Mouse (Mus musculus) macrophage (primary cell): ENCODE measurements around the gene Shld2. TPM values are rescaled to one million over a fixed set of nuclear protein-coding genes. Genes with fewer than 3 reads are reported as not detected.

ENCODE experiments used
- H3K27ac ChIP-seq: fragments of 350-480 bp; formaldehyde crosslinking; 2 replicates; pipeline ENCODE4 v1.9.0; 2021
- H3K36me3 ChIP-seq: fragments of 350-480 bp; formaldehyde crosslinking; 2 replicates; pipeline ENCODE4 v1.9.0; 2021; ENCODE audit errors: inconsistent target
- H3K4me3 ChIP-seq: fragments of 350-480 bp; formaldehyde crosslinking; 2 replicates; pipeline ENCODE4 v1.9.0; 2021; ENCODE audit errors: inconsistent target
- H3K79me2 ChIP-seq: fragments of 350-480 bp; formaldehyde crosslinking; 2 replicates; pipeline ENCODE4 v1.9.0; 2021; ENCODE audit errors: inconsistent target
- WGBS: methylation state at CpG from one replicate; pipeline ENCODE4 v1.1.7; 2026; ENCODE audit warnings: inconsistent platforms; ENCODE audit not compliant: missing documents; 5-methylcytosine and 5-hydroxymethylcytosine counted together
- polyA plus RNA-seq: library from polyadenylated mRNA; stranded (reverse); fragments of 250-400 nt; gene quantifications from 3 replicates; pipeline ENCODE4 v1.2.4, GENCODE M21; 2018; ENCODE audit warnings: inconsistent platforms

The Shld2 gene
- polyA plus RNA-seq, 1 experiment from 2014 or later: 7.1 TPM

DNA sequence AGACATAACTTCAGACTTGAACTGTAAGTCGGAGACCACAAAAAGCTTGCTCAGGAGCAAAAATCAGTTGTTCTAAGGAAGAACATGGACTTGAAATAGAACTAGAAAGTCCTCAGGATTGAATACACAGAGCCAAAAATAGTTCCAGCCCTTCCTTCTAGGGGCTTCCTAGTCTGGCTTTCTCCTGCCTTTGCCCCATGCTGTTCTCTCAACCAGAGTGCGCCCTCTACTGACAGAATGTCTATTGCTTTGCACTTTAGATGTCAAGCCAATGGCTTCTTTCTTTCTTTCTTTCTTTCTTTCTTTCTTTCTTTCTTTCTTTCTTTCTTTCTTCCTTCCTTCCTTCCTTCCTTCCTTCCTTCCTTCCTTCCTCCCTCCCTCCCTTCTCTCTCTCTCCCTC lies 101.6 kb downstream of the Shld2 start:
- Histone ChIP-seq H3K27ac (no peak overlapping the region), H3K79me2 (no peaks in the 10 kb centered on the region), H3K4me3 (no peak overlapping the region), H3K36me3 (no peaks in the 10 kb centered on the region)
- WGBS: 51% methylated on average over 2 of the region's 2 CpGs

DNA sequence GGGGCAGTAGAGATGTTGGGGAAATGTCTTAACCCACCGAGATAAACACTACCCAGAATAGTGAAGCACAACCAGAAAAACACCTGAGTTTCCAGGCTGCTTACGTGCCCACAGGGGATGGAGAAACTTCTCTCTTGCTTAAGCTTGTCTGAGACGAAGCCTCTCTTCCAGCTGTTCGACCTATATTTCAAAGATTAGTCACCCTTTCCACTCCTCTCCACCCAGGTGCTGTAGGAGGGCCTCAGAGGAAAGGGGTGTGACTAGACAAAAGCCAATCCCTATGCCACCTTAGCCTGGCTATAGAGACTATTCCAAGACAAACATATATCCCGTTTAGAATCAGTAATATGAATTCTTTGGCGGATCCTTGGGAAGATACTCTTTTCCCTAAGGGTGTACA lies 102.3 kb downstream of the Shld2 start:
- Histone ChIP-seq H3K4me3 (no peak overlapping the region), H3K27ac (no peak overlapping the region), H3K36me3 (no peaks in the 10 kb centered on the region), H3K79me2 (no peaks in the 10 kb centered on the region)
- 73% methylated on average over 6 of the region's 6 CpGs for WGBS

DNA sequence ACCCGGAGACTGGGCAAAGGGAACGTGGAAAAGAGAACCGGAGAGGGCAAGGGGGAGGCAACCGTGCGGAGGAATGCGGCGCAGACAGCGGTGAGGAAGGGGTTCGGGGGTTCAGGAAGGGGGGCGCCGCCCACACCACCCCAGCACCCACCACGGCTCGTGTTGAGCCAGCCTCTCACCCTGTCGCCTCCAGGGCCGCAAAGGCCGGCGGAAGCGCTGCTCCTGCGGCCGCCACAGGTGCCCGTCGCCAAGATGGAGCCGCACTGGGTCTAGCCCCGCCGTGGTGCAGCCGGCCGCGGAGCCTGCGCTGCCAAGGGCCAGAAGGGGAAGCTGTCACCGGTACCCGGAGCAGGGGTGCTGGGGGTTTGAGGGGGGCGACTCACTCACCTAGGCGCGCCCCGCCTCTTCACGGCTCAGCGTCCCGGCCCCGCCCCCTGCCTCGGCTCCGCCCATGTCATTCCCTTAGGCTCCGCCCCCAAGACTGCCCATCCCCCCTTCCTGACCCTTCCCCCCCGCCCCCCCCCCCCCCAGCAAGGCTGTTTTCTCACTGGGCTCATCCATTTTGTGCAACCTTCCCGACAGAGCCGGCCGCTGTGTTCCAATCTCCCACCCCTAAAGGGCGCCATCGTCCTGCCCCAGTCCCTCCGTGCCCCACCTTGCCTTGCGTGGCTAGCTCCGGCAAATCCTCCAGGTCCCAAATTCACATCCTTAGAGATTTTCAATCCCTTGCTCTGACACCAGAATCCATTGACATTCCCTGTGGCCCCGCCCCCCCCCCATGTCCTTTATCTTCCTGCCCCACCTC lies 108.9 kb downstream of the Shld2 start, which contains the start of gene Gprin2:
Gprin2 (minus strand) TSS at position 423 of the 805 bp plus-strand sequence.
- H3K79me2 ChIP-seq: no peaks in the 10 kb centered on the region
- H3K27ac ChIP-seq: no peak within 1 kb of the TSS
- 15% methylated on average over 40 of the region's 52 CpGs for WGBS
- no peak within 1 kb of the TSS for H3K4me3 ChIP-seq
- H3K36me3 ChIP-seq: no peaks in the 10 kb centered on the region

DNA sequence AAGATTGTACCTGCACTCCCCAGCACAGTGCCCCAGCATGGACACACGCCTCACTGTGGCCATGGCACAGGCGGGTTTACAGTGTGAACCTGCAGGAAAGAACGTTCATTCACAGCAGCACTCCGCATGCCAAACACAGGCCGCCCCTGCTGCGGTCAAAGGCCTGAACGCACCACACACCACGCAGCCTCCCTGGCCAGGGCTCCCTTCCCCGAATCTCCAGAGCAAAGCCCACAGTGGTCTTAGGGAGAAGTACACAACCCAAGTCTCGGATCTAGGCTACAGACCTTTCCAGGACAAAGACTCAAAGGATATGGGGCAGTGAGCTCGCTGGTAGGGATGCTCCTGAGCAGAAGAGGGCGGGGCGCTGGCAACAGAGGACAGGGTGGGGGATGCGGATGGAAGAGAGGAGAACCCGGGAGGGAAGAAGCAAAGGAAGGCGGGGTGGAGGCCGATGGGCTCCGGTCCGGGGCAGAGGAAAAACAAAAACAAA lies 109.5 kb downstream of the Shld2 start:
- no peak overlapping the region for H3K4me3 ChIP-seq

DNA sequence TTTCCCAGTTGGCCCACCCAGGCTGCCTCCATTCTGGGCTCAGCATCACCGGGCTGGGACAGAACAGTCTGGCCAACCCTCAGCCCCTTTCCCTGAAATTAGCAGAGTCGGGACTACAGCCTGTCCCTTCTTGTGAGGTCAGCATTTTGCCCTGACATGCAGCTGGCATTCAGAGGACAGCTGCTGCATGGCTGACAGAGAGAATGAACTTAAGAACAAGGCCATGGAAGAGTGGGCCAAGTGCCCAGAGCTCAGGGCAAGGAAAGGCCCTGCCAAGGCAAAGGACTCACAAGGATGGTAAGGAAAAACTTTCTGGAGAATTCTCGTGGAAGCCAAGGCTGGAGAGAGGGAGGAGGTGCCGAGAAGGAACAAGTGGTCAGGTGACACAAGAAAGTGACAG lies 113.6 kb downstream of the Shld2 start:
- WGBS: 85% methylated on average over 4 of the region's 4 CpGs
- H3K27ac ChIP-seq: no peak overlapping the region
- H3K79me2 ChIP-seq: no peaks in the 10 kb centered on the region

More for the DNA sequence above, 109.5 kb downstream of the Shld2 start:
- Histone ChIP-seq H3K27ac (no peak overlapping the region), H3K36me3 (no peaks in the 10 kb centered on the region), H3K79me2 (no peaks in the 10 kb centered on the region)
- WGBS: 14% methylated on average over 19 of the region's 19 CpGs

DNA sequence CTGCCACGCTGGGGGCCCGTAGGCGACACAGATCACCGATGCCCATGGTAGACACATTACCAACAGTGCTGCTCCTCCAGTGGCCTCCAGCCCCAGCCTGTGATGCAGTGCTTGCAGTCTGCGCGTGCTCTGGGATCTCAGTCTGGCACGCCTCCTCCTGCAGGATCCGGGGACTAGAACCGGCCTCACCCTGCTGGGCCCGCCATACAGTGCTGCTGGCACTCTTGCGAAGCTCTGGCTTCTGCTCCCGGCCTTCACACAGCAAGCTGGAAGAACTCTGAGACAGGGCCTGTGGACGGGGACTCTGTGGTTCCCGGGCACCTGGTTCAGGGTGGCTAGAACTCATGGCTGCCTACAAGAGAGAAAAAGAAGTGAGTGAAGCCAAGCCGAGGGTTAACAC lies 114.8 kb downstream of the Shld2 start:
- Histone ChIP-seq H3K4me3 (no peak overlapping the region), H3K27ac (no peak overlapping the region), H3K79me2 (no peaks in the 10 kb centered on the region), H3K36me3 (no peaks in the 10 kb centered on the region)
- WGBS: 95% methylated on average over 15 of the region's 15 CpGs

More for the DNA sequence above, 113.6 kb downstream of the Shld2 start:
- Histone ChIP-seq H3K36me3 (no peaks in the 10 kb centered on the region), H3K4me3 (no peak overlapping the region)

DNA sequence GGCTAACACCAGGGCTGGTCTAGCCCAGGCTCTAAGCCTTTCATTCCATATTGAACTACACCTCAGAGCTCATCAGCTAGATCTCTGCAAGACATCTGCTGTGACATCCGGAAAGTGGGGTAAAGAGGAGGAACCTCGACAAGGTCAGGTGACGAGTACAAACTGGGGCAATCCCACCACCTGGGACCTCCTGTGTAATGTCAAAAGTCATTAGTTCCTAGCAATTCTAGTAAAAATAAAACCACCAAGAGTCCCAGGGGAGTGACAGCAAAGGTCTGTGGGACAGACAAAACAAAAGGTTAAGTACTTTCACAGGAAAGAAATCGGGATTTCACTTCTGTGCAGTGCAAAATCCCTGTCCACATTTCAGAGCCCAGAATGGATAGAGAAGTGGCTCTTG lies 116.4 kb downstream of the Shld2 start:
- Histone ChIP-seq H3K4me3 (no peak overlapping the region), H3K36me3 (no peaks in the 10 kb centered on the region), H3K27ac (no peak overlapping the region), H3K79me2 (no peaks in the 10 kb centered on the region)
- 78% methylated on average over 4 of the region's 4 CpGs for whole genome bisulfite sequencing

DNA sequence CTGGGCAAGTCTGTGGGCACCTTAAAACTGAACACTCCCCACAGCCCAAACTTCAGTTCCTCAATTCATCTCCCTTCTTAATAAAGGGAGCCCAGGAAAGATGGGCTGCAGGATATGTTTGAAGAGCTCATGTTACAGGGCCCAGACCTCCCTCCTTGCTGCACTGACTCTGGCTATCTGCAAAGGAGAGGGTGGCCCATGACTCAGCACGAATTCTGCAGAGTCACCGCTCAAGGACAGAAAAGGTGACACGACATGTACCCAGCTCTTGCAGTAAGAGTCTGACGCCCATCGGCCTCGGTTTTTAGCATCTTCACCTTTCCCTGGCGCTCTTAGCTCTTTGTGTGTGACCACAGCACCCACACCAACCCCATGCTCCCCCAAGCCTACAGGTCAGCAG lies 119.9 kb downstream of the Shld2 start:
- no peak overlapping the region for H3K27ac ChIP-seq
- no peaks in the 10 kb centered on the region for H3K79me2 ChIP-seq
- no peak overlapping the region for H3K4me3 ChIP-seq
- no peaks in the 10 kb centered on the region for H3K36me3 ChIP-seq
- 73% methylated on average over 7 of the region's 7 CpGs for WGBS

DNA sequence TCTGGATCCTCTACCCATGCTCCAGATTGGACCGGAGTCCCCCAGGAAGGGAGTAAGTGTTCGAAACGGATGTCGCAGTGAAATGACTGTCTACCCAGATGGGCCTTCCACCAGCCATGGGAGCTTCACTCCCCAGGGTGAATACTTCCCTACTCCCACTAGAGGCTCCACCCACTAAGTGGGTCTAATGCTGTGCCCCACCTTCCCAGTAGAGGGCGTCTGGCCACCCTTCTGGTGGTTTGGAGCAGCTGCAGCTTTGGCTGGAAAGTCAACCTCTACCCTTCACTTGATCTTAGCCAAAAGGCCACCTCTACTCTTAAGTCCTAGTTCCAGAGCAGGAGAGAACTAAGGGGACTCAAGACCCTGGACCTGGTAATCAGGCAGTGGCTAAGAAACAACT lies 121.7 kb downstream of the Shld2 start:
- WGBS: 72% methylated on average over 5 of the region's 5 CpGs
- Histone ChIP-seq H3K27ac (no peak overlapping the region), H3K79me2 (no peaks in the 10 kb centered on the region), H3K4me3 (no peak overlapping the region), H3K36me3 (no peaks in the 10 kb centered on the region)

Other genes with a start within 250 kb of the Shld2 start
- not detected in 3 replicates for gene Anxa8, start 224.5 kb downstream of the Shld2 start, polyA plus RNA-seq
- not detected in 3 replicates for gene A630023A22Rik, start 207.7 kb downstream of the Shld2 start, polyA plus RNA-seq
- not detected in 3 replicates for gene Npy4r, start 158.0 kb downstream of the Shld2 start, polyA plus RNA-seq
- not detected in 3 replicates for gene Gprin2, start 108.8 kb downstream of the Shld2 start, polyA plus RNA-seq
- not detected in 3 replicates for gene Syt15, start 90.9 kb downstream of the Shld2 start, polyA plus RNA-seq
- 110 to 176 TPM (median 161 TPM) in 3 replicates for gene Glud1, start 234 bp upstream of the Shld2 start, polyA plus RNA-seq
- gene Fam25c, start 44.9 kb upstream of the Shld2 start, polyA plus RNA-seq: not detected in 3 replicates
- gene Sncg, start 64.3 kb upstream of the Shld2 start, polyA plus RNA-seq: not detected in 3 replicates
- gene Mmrn2, start 65.0 kb upstream of the Shld2 start, polyA plus RNA-seq: 0.07 to 0.11 TPM in 2 of 3 replicates, not detected in the other
- 0.39 to 0.73 TPM (median 0.58 TPM) in 3 replicates for gene Bmpr1a, start 192.8 kb upstream of the Shld2 start, polyA plus RNA-seq
- gene 9230112D13Rik, start 212.3 kb upstream of the Shld2 start, polyA plus RNA-seq: not detected in 3 replicates